Mouse (Mus musculus) splenic B cell, adult 2 months (primary cell): ENCODE measurements around the gene Myh15.
"Not testable (repeated sequence)": the region's sequence is repeated elsewhere in the genome, so short reads cannot be mapped to it uniquely, and the experiment has no call there.

Source experiments
- DNase-seq: peaks from one replicate; pipeline ENCODE4 v3.0.0-alpha.2; 2011; ENCODE audit warnings: low read depth, low spot score
- H3K27me3 ChIP-seq: 2 replicates; pipeline ENCODE4 v1.6.1; 2012; ENCODE audit warnings: mild to moderate bottlenecking, low read length, moderate library complexity, mixed read lengths; ENCODE audit not compliant: control insufficient read depth, poor library complexity, insufficient read depth, severe bottlenecking
- H3K36me3 ChIP-seq: 2 replicates; pipeline ENCODE4 v1.6.1; 2012; ENCODE audit warnings: mild to moderate bottlenecking, low read length, moderate library complexity, mixed read lengths; ENCODE audit not compliant: control insufficient read depth, poor library complexity, insufficient read depth, severe bottlenecking

The Myh15 gene

DNA sequence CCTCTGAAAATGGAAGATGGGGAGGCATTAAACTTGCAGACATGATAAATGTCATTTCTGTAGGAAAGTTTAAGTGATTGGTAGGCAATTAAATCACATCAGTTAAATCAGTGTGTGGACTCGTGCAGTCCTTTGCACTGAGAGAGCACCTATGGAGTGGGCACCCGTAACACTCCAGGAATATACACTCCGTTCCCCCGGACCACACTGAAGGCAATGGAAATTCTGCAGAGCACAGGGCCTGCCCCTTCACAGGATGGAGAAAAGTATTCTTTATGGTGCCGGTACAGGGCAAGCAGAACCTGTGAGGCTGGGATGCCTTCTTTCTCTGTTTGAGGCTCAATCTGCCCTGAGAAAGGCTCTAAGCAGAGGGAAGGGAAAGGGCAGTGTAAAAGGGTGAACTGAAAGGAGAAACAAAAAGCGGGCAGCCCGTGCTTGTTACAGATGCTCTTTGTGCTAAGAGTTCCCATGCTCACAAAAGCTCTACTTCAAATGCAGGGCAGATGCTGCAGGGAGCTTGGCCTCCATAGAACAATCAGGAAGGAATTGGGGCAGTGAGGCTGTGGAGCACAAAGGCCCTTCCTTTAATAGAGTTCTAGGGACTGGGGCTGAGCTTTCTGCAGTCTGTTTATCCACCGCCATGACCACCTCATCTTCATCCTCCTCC is 118.6 kb downstream of the Myh15 start:
- no peak for DNase-seq
- Histone ChIP-seq H3K36me3 (no peaks in the 10 kb centered on the region), H3K27me3 (no peaks in the 10 kb centered on the region)

- H3K36me3 ChIP-seq: no peaks in the 10 kb centered on the region
- no peak for DNase-seq
- no peaks in the 10 kb centered on the region for H3K27me3 ChIP-seq
Measured at GRCm38 (mm10) chr16:49193521-49193920, 136.2 kb downstream of the Myh15 start.

- H3K27me3 ChIP-seq: no peaks in the 10 kb centered on the region
- no peak for DNase-seq
- H3K36me3 ChIP-seq: no peaks in the 10 kb centered on the region
Measured at GRCm38 (mm10) chr16:49193986-49194385, 136.7 kb downstream of the Myh15 start.

DNA sequence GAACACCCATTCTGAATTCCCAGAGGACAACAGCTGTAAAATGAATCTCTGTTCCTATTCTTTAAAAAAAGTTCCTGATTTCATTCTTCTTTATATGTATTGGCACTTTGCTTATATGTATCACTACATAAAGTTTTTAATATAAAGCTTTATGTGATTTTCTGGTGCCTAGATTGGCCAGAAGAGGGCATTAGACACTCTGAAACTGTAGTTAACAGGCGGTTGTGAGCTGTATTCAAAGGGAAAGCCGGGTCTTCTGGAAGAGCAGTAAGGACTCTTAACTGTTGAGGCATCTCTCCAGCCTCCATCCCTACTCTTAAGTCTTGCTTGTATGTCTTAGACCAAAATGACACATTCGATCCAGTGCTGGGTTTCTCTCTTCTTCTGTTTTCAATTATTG is 139.0 kb downstream of the Myh15 start:
- DNase-seq: no peak
- Histone ChIP-seq H3K27me3 (no peaks in the 10 kb centered on the region), H3K36me3 (no peaks in the 10 kb centered on the region)

- no peaks in the 10 kb centered on the region for H3K27me3 ChIP-seq
- no peaks in the 10 kb centered on the region for H3K36me3 ChIP-seq
- DNase-seq: no peak
Measured at GRCm38 (mm10) chr16:49197951-49198350, 140.7 kb downstream of the Myh15 start.

DNA sequence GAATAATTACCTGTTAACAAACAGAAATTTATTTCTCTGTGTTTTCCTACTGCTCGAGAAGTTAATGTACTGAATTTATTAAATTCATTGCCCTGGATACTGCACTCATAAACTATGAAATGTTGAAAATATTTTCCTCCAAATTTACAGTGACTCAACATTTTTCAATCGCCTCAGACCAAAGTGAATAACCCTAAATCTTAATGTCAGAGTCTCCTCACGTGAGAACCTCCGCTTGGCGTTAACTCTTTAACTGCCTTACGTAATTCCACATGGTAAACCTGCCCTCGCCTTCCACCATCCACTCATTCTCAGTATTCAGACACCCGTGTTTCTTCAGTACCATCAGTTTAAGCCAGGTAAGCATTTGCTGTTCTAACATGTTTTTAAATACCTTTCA is 166.4 kb downstream of the Myh15 start:
- H3K27me3 ChIP-seq: no peaks in the 10 kb centered on the region
- no peak for DNase-seq
- H3K36me3 ChIP-seq: no peaks in the 10 kb centered on the region

- H3K27me3 ChIP-seq, DNase-seq, H3K36me3 ChIP-seq: not testable (repeated sequence)
Measured at GRCm38 (mm10) chr16:49243517-49243916, 186.2 kb downstream of the Myh15 start.
